Mouse (Mus musculus): ENCODE measurements around the gene Arrb1.
"Not testable (repeated sequence)": the region's sequence is repeated elsewhere in the genome, so short reads cannot be mapped to it uniquely, and the experiment has no call there.

Arrb1 gene

GRCm38 (mm10) chr7:99534901-99535735 is at the start of gene Arrb1:
Gene Arrb1 (plus strand): TSS chr7:99535466.
- in situ Hi-C loops (cut with MboI, MseI), result no loop called here

GRCm38 (mm10) chr7:99489708-99490107 is 45.6 kb upstream of the Arrb1 start:
- in situ Hi-C loops (cut with MboI, MseI), result loop anchor here in 1 of 2 experiments (5.0 kb wide), 1 partner anchor 403 kb away; no protein-coding TSS in a partner anchor

GRCm38 (mm10) chr7:99499128-99499527 is 36.1 kb upstream of the Arrb1 start:
- in situ Hi-C loops (cut with MboI, MseI), result loop anchor here (5.0 kb wide), 1 partner anchor 88 kb away; no protein-coding TSS in a partner anchor

DNA sequence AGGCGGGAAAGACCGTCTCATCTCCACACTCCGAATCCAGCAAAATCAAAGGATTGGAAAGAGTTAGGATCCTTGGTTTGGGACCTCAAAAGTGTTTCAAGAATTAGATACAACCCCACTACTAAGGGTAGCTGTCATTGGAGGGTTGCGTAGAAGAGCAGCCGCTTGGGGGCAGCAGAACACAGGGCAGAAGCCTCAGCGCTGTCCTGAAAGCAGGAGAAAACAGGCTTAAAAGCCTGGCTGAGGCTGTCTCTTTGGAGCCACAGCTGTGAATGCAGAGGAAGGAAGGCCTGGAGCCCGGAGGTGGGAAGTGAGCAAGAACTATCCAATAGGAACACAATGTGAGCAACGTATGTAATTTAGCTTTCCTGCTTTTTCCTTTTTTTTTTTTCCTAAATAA is 35.1 kb upstream of the Arrb1 start:
- in situ Hi-C loops (cut with MboI, MseI), result loop anchor here (5.0 kb wide), 2 partner anchors 52 to 297 kb away; no protein-coding TSS in a partner anchor

DNA sequence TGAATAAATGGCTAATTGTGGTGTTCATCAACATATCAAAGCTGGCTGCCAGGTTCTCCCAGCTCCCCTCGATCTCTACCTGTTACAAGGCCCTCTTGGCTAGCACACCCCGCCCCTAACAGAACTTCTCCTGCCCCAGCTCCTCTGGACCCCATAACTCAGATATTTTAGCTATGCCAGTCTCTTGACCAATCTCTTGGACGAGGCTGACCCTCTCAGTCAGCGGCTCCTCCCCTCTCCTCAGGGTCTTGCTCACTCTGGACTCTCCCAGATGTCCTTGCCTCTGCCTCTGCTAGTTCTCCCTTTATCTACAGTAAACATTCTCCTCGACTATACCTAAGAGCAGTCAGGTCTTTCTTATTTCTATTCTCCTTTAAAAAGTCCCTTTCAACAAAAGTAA is 34.6 kb upstream of the Arrb1 start:
- in situ Hi-C loops (cut with MboI, MseI), result loop anchor here (5.0 kb wide), 2 partner anchors 52 to 297 kb away; no protein-coding TSS in a partner anchor

DNA sequence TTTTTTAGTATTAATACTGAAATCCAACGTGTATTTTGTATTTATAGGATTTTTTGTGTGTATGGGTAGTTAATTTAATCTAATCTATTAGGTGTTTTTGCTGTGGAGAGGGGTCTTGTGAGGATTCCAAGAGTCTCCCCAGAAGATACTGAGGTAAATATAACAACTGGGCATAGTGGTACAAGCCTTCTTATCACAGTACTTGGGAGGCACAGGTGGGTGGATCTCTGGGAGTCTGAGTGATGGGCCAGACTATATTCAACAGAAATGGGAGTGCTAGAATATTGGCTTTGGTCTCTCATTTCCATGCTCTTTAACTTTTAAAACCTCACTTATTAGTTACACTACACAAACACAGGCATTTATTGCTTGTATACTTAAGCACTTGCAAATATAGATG is 34.1 kb upstream of the Arrb1 start:
- in situ Hi-C loops (cut with MboI, MseI), result loop anchor here (5.0 kb wide), 2 partner anchors 51 to 296 kb away; no protein-coding TSS in a partner anchor

- in situ Hi-C loops (cut with MboI, MseI), result loop anchor here (5.0 kb wide), 2 partner anchors 48 to 293 kb away; no protein-coding TSS in a partner anchor
Observed at GRCm38 (mm10) chr7:99504556-99504955, 30.7 kb upstream of the Arrb1 start.

GRCm38 (mm10) chr7:99508187-99508586 is 27.1 kb upstream of the Arrb1 start:
- in situ Hi-C loops (cut with MboI, MseI), result not testable (repeated sequence)

GRCm38 (mm10) chr7:99510087-99510501 is 25.2 kb upstream of the Arrb1 start:
- in situ Hi-C loops (cut with MboI, MseI), result loop anchor here in 1 of 2 experiments (10.0 kb wide), 1 partner anchor 1795 kb away; no protein-coding TSS in a partner anchor

DNA sequence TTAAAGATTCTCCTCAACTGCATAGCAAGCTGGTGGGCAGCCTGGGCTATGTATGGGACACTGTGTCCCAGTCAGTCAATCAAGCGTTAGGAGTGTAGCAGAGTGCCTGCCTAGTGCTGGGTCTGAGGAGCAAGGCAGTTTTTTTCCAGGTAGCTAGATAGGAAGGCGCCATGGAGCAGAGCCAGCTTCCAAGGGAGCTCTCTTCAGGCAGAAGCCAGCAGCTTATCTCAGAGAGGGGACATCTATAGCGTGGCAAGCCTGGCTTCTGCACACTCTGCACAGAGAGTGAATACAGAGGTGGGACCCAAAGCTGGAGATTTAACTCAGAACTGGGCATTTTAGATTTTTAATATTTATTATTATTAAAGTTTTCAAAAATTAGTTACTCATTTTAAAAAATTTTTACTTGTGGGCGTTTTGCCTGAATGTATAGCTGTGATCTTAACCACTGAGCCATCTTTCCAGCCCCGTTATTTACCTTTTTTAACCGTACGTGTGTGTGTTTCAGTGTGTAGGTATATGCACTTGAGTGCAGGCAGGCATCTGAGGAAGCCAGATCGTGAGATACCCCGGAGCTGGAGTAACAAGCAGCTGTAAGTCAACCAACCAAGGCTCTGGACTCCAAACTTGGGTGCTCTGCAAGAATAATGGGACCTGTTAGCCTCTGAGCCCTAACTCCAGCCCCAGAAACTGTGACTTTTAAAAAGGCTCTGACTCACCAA is 19.0 kb upstream of the Arrb1 start:
- in situ Hi-C loops (cut with MboI, MseI), result loop anchor here in 1 of 2 experiments (10.0 kb wide), 1 partner anchor 1801 kb away; no protein-coding TSS in a partner anchor

DNA sequence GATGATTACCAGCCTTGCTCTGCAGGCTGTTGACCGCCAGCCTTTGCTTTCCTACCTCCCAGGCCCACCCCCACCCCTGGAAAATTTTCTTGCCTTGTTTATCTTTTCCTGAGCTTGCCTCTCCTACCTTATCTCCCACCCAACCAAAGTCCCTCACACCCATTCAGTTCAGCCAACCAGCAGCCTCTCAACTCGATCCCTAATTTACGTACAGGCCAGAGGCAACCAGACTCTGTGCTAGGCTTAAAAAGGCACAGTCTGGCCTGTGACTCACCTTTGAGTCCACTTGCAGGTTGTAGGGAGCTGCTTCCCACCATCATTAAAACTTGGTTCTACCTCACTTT is 18.5 kb upstream of the Arrb1 start:
- in situ Hi-C loops (cut with MboI, MseI), result loop anchor here in 1 of 2 experiments (10.0 kb wide), 1 partner anchor 1802 kb away; no protein-coding TSS in a partner anchor

- in situ Hi-C loops (cut with MboI, MseI), result loop anchor here in 1 of 2 experiments (10.0 kb wide), 1 partner anchor 1804 kb away; no protein-coding TSS in a partner anchor
Observed at GRCm38 (mm10) chr7:99518954-99519644, 16.2 kb upstream of the Arrb1 start.

- in situ Hi-C loops (cut with MboI, MseI), result no loop called here
Observed at GRCm38 (mm10) chr7:99523121-99523520, 12.1 kb upstream of the Arrb1 start.

DNA sequence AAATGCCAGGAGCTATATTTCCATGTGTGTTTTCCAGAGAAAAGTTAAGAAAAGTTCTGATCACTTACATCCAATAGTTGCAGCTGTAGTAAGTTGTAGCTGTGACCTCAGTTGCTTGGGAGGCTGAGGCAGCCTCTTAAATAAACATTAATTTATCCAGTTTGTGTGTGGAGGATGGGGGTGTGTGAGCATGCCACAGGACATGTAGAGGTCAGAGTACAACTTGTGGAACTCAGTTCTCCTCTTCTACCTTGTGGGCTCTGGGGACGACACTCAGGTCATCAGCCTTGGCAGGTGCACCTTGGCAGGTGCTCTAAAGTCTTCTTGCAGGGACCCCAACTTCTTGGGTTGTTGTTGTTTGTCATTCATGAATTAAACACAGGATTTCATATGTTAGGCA is 11.4 kb upstream of the Arrb1 start:
- in situ Hi-C loops (cut with MboI, MseI), result no loop called here

- in situ Hi-C loops (cut with MboI, MseI), result no loop called here
Observed at GRCm38 (mm10) chr7:99528547-99528946, 6.7 kb upstream of the Arrb1 start.

GRCm38 (mm10) chr7:99529410-99529809 is 5.9 kb upstream of the Arrb1 start:
- in situ Hi-C loops (cut with MboI, MseI), result no loop called here

DNA sequence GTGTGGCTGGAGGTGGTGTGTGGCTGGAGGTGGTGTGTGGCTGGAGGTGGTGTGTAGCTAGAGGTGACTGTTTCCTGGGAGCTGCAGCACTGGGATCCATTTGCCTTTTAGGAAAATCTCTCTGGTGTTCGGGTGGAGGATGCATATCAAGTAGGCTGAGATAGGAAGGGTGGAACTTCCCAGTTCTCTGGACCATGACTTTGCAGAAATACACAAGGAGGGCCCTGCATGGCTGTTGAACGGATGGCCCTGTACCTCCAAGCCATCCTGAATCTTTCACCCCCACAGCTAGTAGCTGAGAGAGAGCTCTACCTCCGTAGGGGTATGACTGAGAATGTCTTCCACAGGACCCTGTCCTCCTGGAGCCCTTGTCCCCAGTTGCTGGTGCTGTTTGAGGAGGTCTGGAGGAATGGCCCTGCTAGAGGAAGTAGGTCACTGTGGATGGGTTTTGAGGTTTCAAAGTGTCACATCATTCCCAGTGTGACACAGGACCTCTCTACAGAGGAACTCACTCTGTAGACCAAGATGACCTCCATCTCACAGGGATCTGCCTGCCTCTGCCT is 3.8 kb upstream of the Arrb1 start:
- in situ Hi-C loops (cut with MboI, MseI), result no loop called here

DNA sequence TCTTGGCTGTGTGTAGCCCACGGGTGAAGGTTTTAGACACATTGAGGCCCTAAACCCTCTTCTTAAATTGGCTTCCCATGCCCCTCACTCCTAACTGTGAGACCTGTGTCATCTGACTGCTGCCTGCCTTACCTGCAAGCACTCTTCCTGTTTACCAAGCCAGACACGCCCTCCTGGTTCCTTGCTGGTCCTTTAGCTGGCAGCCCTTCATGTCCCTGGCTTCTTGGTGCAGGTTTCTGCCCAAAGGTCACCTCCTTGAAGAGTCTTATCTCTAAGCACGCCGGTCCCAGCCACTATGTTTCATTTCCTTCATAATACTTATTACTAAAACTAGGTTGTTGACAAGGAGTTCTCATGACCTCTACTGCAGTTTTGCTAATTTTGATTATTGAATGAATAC is 2.7 kb upstream of the Arrb1 start:
- in situ Hi-C loops (cut with MboI, MseI), result no loop called here

DNA sequence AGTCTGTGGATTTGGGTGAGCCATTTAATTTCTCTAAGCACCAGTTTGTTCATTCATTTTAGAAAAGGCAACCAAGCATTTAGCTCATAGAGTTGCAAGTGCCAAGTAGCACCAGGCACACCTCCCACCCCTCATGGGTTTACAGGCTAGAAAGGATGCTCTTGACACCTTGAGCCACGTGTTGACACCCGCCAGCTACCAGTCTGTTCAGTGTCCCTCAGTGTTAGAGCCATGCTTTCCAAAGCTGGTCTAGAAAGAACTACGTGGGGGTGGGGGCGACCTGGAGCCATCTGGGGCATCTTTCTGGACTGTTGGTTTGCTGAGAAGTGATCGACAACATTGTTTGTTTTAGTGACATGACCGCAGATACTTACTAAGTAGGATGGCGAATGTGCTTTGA is 1.7 kb upstream of the Arrb1 start:
- in situ Hi-C loops (cut with MboI, MseI), result no loop called here

- in situ Hi-C loops (cut with MboI, MseI), result no loop called here
Observed at GRCm38 (mm10) chr7:99534501-99534900, 765 bp upstream of the Arrb1 start.
